Mouse (Mus musculus) hindbrain, embryonic 16.5 days (tissue): Measurements from ENCODE around the gene Spint1. TPM values are rescaled to one million over a fixed set of nuclear protein-coding genes. Genes with fewer than 3 reads are reported as not detected.

ENCODE experiments used
- ATAC-seq: fragments of 200-750 bp; cut with Nextera tagmentation; 2 replicates; pipeline ENCODE4 v1.8.0; 2017; ENCODE audit warnings: moderate TSS enrichment, moderate library complexity
- H3K27ac ChIP-seq: fragments of 300-500 bp; sonication (generic); 2 replicates; pipeline ENCODE4 v1.5.1; 2014; ENCODE audit warnings: low read depth, mild to moderate bottlenecking, control low read depth, low read length, moderate library complexity
- H3K27me3 ChIP-seq: fragments of 300-500 bp; sonication (generic); replicated peaks from 2 replicates; pipeline ENCODE4 v1.6.1; 2014; ENCODE audit warnings: low read length; ENCODE audit not compliant: control insufficient read depth, insufficient read depth
- H3K36me3 ChIP-seq: fragments of 300-500 bp; sonication (generic); 2 replicates; pipeline ENCODE4 v1.6.1; 2014; ENCODE audit warnings: mild to moderate bottlenecking, low read length, moderate library complexity, mixed read lengths; ENCODE audit not compliant: control insufficient read depth, insufficient read depth
- H3K4me1 ChIP-seq: fragments of 300-500 bp; sonication (generic); 2 replicates; pipeline ENCODE4 v1.6.1; 2014; ENCODE audit warnings: low read depth, low read length; ENCODE audit not compliant: control insufficient read depth, insufficient read depth
- H3K4me2 ChIP-seq: fragments of 300-500 bp; sonication (generic); 2 replicates; pipeline ENCODE4 v1.6.1; 2014; ENCODE audit warnings: mild to moderate bottlenecking, low read length, control low read depth, moderate library complexity
- H3K4me3 ChIP-seq: fragments of 300-500 bp; sonication (generic); 2 replicates; pipeline ENCODE4 v1.5.1; 2014; ENCODE audit warnings: mild to moderate bottlenecking, low read length, control low read depth, moderate library complexity
- H3K9ac ChIP-seq: fragments of 300-500 bp; sonication (generic); 2 replicates; pipeline ENCODE4 v1.6.1; 2014; ENCODE audit warnings: low read depth, mild to moderate bottlenecking, control low read depth, low read length, moderate library complexity
- H3K9me3 ChIP-seq: fragments of 300-500 bp; sonication (generic); 2 replicates; pipeline ENCODE4 v1.6.1; 2014; ENCODE audit warnings: mild to moderate bottlenecking, low read length, moderate library complexity; ENCODE audit not compliant: control insufficient read depth
- WGBS: fragments of 180-500 bp; shearing (Covaris S2); extraction: QIAGEN DNeasy Blood & Tissue Kit; methylation state at CpG from one replicate; pipeline ENCODE4 v1.1.7; 2014; 5-methylcytosine and 5-hydroxymethylcytosine counted together
- polyA plus RNA-seq: library from polyadenylated mRNA; unstranded; fragments of >200 nt; fragmentation: Nextera tagmentation; extraction: Ambion mirVana; gene quantifications from 2 replicates; pipeline ENCODE4 v1.2.1, GENCODE M21; 2015

Spint1 gene
- polyA plus RNA-seq, 1 experiment from 2014 or later, result 0.71 TPM

GRCm38 (mm10) chr2:119294411-119294810, 57.2 kb downstream of the Spint1 start:
- H3K9ac ChIP-seq, result no peak overlapping the region
- WGBS, result 94% methylated on average over 18 of the region's 18 CpGs
- H3K36me3 ChIP-seq, result peaks cover 46% of the 10 kb centered on the region
- no peaks in the 10 kb centered on the region for H3K9me3 ChIP-seq
- H3K4me2 ChIP-seq, result no peak overlapping the region
- no peak for ATAC-seq
- peaks cover 7% of the 10 kb centered on the region for H3K4me1 ChIP-seq
- no peak overlapping the region for H3K27ac ChIP-seq
- no peak overlapping the region for H3K4me3 ChIP-seq
- H3K27me3 ChIP-seq, result no peaks in the 10 kb centered on the region

- no peak overlapping the region for H3K4me2 ChIP-seq
- no peak overlapping the region for H3K27ac ChIP-seq
- no peak for ATAC-seq
- H3K4me1 ChIP-seq, result peaks cover 12% of the 10 kb centered on the region
- H3K9me3 ChIP-seq, result no peaks in the 10 kb centered on the region
- 96% methylated on average over 12 of the region's 12 CpGs for WGBS
- no peaks in the 10 kb centered on the region for H3K27me3 ChIP-seq
- H3K36me3 ChIP-seq, result peaks cover 44% of the 10 kb centered on the region
- H3K4me3 ChIP-seq, result no peak overlapping the region
- H3K9ac ChIP-seq, result no peak overlapping the region
These were observed 59.6 kb downstream of the Spint1 start for GRCm38 (mm10) chr2:119296756-119297155.

GRCm38 (mm10) chr2:119297506-119297905, 60.3 kb downstream of the Spint1 start:
- peaks cover 40% of the 10 kb centered on the region for H3K36me3 ChIP-seq
- no peak overlapping the region for H3K27ac ChIP-seq
- no peaks in the 10 kb centered on the region for H3K9me3 ChIP-seq
- WGBS, result 94% methylated on average over 19 of the region's 19 CpGs
- no peak overlapping the region for H3K9ac ChIP-seq
- H3K4me1 ChIP-seq, result peaks cover 12% of the 10 kb centered on the region
- ATAC-seq, result no peak
- H3K4me3 ChIP-seq, result no peak overlapping the region
- H3K4me2 ChIP-seq, result no peak overlapping the region
- no peaks in the 10 kb centered on the region for H3K27me3 ChIP-seq

GRCm38 (mm10) chr2:119298330-119298729, 61.2 kb downstream of the Spint1 start:
- H3K4me2 ChIP-seq, result no peak overlapping the region
- H3K9me3 ChIP-seq, result no peaks in the 10 kb centered on the region
- no peak for ATAC-seq
- H3K4me1 ChIP-seq, result peaks cover 12% of the 10 kb centered on the region
- no peak overlapping the region for H3K27ac ChIP-seq
- H3K9ac ChIP-seq, result no peak overlapping the region
- peaks cover 34% of the 10 kb centered on the region for H3K36me3 ChIP-seq
- H3K27me3 ChIP-seq, result no peaks in the 10 kb centered on the region
- no peak overlapping the region for H3K4me3 ChIP-seq
- WGBS, result 51% methylated on average over 5 of the region's 5 CpGs

GRCm38 (mm10) chr2:119298839-119299238, 61.7 kb downstream of the Spint1 start:
- no peaks in the 10 kb centered on the region for H3K9me3 ChIP-seq
- ATAC-seq, result no peak
- peaks cover 12% of the 10 kb centered on the region for H3K4me1 ChIP-seq
- H3K36me3 ChIP-seq, result peaks cover 29% of the 10 kb centered on the region
- H3K4me2 ChIP-seq, result no peak overlapping the region
- H3K27ac ChIP-seq, result no peak overlapping the region
- no peaks in the 10 kb centered on the region for H3K27me3 ChIP-seq
- 88% methylated on average over 2 of the region's 2 CpGs for WGBS
- H3K4me3 ChIP-seq, result no peak overlapping the region
- H3K9ac ChIP-seq, result no peak overlapping the region

Other genes starting within 250 kb of the Spint1 start
- 41.7 and 44.1 TPM in 2 replicates for gene Ccdc32, start 208.0 kb upstream of the Spint1 start, polyA plus RNA-seq
- 3.7 and 4.1 TPM in 2 replicates for gene Rpusd2, start 202.6 kb upstream of the Spint1 start, polyA plus RNA-seq
- gene Knl1, start 190.2 kb upstream of the Spint1 start, polyA plus RNA-seq, result 8.3 and 9.7 TPM in 2 replicates
- 10.6 and 12.7 TPM in 2 replicates for gene Rad51, start 124.6 kb upstream of the Spint1 start, polyA plus RNA-seq
- 49.3 and 50.1 TPM in 2 replicates for gene Rmdn3, start 80.3 kb upstream of the Spint1 start, polyA plus RNA-seq
- 10.9 and 16.2 TPM in 2 replicates for gene Gchfr, start 69.6 kb upstream of the Spint1 start, polyA plus RNA-seq
- gene Gm14137, start 62.9 kb upstream of the Spint1 start, polyA plus RNA-seq, result 0.86 TPM in 2 replicates
- 70.4 and 75.7 TPM in 2 replicates for gene Zfyve19, start 28.7 kb upstream of the Spint1 start, polyA plus RNA-seq
- 23.3 and 23.6 TPM in 2 replicates for gene Dnajc17, start 28.6 kb upstream of the Spint1 start, polyA plus RNA-seq
- not detected in 2 replicates for gene Ppp1r14d, start 7.5 kb upstream of the Spint1 start, polyA plus RNA-seq
- gene Rhov, start 33.9 kb downstream of the Spint1 start, polyA plus RNA-seq, result 48.2 and 56.9 TPM in 2 replicates
- 28.2 and 30.4 TPM in 2 replicates for gene Vps18, start 51.4 kb downstream of the Spint1 start, polyA plus RNA-seq
- gene Dll4, start 88.4 kb downstream of the Spint1 start, polyA plus RNA-seq, result 5.3 and 6.0 TPM in 2 replicates
- 12.3 and 14.9 TPM in 2 replicates for gene Chac1, start 113.9 kb downstream of the Spint1 start, polyA plus RNA-seq
- 2.8 and 3.4 TPM in 2 replicates for gene Ino80, start 240.3 kb downstream of the Spint1 start, polyA plus RNA-seq